Mouse (Mus musculus): ENCODE data around the gene Washc4. TPM values are rescaled to one million over a fixed set of nuclear protein-coding genes. Genes with fewer than 3 reads are reported as not detected.

Washc4 gene
- total RNA-seq, 2 experiments from 2014 or later, result 15.2 to 16.4 TPM

DNA sequence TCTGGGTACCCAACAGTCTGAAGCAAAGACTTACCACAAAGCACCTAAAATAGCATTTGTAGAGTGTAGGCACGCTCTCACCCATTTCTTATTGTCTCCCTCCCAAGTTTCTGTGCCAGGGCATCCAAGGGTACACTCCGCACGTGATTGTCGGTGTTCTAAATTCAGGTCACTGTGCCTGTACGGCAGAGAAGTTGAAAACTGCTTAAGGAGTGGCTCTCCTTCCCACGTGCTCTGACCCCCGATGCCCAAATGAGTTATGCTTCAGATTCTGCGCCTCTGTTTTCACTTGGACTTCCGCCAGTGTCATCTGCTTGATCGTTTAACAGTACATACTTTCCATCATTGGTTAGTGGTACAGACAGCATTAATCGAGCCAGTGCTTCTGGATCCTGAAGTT is 57.1 kb downstream of the Washc4 start:
- DNase-seq, result peak; percentile 54 to 56

DNA sequence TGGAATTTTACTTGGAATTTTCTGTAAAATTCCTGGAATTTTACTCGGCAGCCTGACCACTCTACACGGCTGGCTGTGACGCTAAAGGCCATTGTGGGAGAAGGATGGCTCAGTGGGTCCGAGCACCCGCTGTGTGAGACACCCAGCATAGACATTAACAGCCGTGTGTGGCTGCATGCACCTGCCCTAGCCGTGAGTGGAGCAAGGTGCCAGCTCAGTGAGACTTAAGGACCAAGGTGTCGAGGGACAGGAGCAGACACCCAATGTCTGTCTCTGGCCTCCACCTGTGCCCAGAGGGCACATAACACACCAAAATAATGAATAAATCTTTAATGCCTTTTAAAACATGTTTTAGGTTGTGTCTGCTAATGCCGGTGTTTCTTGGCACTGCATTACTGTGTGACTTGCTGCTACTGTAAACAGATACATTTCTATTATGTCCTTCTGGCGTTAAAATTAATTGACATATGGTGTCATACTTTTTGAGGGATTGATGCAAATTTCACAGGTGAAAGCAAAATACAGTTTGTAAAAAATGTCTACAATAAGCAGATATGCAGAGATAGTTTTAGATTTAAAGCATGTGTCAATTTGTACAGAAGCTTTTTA is 60.5 kb downstream of the Washc4 start:
- no peak for DNase-seq

DNA sequence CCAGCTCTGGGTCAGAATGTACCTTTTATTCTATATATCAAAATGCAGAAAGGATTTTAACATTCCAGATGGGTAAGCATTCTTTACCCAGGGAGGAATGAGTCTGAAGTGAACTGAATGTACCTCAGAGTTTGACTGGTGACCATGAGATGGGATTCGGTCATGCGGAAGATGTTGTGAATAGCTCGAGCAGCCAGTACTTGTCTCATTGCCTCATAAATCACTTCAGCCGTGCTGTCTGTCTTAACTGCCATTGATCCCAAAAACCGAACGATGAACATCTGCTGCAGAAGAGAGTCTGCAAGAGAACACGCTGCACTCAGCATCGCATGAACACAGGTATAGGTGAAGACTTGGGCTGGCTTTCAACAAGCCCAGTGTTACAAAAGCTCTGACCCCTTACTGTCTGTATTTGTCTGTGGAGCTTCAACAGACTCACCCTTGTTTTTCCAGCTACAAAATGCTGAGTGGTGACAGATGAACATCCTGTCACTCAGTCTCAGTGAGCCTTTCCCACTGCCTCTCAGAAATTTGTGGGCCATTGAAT is 62.2 kb downstream of the Washc4 start:
- no peak for DNase-seq

DNA sequence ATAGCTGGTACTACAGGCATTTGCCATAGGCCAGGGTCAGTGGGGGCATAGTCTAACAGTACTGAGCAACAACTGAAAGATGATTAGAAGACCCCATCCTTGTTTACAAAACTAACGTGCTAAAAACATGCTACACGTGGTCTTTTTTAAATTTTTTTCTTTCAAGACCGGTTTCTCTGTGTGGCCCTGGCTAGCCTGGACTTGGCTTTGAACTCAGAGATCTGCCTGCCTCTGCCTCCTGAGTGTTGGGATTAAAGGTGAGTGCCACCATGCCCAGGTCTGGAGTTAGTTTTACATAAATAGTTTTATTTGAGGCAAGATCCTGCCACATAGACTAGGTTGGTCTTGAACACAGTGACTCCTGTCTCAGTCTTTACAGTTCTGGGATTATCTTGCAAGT is 63.6 kb downstream of the Washc4 start:
- DNase-seq, result no peak

DNA sequence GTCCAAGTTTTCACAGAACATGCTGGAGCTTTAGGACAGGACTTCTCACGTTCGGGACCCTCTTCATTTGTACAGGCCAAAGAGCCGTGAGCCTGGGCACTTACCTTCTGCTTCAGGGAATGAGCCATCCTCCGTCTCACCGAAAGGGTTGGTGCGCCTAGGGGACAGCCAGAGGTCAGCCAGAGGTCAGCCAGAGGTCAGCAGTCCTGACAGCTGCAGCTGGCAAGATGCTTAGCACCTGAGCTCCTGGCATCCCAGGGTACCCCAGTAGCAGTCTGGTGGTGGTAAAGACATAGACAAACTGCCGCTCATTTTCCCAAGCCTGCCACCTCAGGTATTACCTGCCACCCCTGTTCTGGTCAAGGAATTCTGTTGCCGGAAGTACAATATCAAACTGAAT is 65.0 kb downstream of the Washc4 start:
- no peak for DNase-seq

DNA sequence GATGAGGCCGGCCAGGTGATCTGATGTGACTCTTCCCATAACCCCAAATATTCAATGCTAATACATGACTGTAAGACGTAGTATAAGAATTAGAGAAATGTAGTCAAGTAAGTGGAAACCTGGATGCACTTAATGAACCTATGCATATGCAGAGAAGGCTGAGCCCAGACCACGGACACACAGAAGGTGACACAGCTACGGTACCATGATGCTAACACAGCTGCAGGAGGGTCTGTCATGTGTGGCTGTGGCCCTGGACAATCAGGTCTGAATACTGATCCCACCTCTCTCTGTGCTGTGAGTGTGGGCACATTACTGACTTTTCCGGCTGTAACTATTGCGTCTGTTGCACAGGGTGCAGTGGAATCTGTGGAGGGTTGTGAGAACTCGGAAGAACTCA is 67.0 kb downstream of the Washc4 start:
- no peak for DNase-seq

DNA sequence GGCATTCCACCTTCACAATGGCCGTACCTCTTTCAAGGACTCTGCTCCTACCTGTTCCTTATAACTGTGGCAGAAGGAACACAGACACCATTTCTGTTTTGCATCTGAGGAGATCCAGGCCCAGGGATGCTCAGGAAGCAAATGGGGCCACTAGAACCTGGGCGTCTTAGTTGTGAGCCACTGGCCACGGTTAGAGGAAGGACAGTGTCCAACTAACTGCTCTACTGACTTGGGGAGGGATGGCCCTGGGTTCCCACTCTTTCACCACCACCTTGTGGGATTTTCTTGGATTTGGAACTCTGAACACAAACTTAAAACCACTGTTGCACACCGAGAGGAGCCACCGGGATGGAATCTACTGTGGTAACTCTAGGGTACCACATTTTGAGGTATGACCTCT is 68.3 kb downstream of the Washc4 start:
- DNase-seq, result no peak

DNA sequence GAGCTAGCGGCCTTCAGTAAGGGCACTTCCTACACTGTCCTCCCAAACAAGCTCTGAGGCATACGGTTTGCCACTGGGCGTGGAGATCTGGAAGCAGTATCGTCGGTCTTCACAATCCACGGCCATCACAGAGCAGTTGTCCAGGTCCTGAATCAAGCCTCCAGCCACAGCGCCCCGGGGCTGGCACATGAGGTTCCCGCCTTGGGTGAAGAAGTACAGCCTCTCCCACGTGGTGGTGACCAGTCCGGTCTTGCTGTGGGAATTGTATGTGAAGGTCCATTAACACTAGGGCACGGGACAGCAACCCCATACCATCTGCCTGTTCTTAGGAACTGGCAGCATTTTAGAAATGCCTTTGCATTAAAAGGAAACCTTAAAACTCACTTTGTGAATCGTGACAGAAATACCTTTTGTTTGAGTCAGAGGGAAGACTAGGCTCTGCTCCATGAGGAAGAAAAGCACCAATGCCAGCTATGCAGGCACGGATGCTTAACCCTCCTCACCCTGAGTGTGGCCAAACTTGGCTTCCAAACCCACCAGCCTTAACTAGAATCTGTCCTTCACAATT is 69.2 kb downstream of the Washc4 start:
- DNase-seq, result no peak

DNA sequence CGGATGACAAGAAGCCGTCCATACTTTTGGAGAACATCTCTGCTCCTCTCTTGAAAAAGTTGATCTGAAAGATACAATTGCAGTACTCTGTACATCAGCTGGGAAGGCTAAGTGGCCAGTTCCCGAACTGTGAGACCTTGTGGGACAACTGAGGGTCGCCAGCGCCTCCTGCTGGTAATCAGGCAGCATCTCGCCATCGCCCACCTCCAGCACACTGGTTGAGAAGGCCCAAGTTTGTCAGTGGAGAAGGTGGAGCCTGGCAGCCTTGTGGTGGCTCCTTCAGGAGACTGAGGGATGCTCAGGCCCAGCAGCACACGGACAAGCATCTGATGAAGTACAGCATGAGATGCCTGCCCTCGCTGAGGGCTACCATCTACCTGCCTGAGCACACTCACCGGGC is 73.8 kb downstream of the Washc4 start:
- peak in 1 of 2 experiments; percentile 51 for DNase-seq

DNA sequence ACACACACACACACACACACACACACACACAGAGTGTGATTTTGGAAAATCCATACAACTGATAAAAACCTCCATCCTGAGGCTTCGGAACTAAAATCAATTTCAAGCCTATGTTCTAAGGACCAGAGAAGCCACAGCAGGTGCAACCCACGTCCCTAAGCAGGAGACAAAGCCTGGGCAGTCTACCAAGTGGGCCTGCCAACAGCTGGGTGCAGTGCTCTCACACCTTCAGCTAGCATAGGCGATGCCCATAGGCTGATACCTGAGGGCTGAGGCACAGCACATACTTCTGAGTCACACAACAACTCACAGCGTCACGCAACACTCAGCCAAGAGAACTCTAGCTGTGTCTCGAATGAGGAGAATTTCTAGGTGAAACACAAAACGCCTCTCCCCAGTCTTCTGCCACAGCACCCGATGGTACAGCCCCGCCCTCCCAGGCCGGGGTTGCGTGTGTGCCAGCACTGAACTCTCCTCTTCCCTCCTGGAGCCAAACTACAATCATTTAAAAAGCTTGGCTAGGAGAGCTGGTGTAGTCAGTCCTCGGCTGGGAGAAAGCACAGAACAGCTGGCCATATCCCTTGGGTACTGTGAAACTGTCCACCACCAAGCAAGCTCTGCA is 75.4 kb downstream of the Washc4 start:
- DNase-seq, result peak; percentile 44 to 53

DNA sequence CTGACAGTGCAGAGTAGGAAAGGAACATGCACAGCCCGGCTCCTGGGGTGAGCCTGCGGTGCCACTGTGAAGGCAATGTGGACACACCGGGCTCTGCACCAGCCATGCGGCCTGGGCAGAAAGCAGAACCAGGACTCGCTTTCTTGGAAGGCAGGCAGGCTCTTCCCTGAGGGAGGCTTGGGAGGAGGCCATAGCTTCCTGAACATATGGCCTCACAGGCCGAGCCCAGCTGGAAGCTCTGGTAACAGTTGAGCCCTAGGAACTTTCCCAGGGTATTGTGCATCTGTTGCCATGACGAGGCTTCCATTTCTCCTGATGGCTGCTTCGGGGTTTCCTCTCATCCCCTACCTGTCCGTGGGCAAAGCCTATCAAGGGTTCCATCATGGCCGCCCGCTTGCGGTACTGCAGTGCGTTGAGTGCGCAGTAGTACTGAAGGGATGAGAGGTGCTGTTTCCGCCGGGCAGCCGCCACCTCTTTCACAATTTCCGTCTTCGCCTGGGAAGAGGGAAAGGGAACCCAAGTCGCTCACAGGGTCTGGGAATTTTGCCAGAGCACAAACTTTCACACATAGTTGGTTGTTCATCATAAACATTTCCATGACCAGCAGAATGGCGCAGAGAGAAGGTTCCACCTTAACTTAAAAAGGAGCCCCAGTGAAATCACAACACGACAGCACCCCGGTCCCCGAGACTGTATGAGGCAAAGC is 77.0 kb downstream of the Washc4 start:
- no peak for DNase-seq

DNA sequence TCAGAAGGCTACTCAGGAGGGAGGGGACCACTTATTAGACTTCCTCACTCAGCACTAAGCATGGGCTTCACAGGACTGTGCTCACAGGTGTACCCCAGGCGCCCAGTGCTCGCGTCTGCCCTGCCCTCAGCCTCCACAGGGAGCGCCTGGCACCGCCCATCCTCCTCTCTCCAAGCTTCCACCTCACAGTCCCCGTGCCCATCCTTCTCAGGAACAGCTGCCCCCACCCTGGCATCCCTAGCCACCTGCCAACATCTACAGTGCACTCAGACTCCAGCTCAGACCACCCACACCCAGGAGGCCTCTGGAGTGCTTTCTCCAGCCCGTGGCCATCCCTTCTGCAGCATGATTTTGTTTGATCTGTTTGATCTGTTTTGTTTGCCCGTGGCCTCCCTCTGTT is 80.5 kb downstream of the Washc4 start:
- DNase-seq, result no peak

DNA sequence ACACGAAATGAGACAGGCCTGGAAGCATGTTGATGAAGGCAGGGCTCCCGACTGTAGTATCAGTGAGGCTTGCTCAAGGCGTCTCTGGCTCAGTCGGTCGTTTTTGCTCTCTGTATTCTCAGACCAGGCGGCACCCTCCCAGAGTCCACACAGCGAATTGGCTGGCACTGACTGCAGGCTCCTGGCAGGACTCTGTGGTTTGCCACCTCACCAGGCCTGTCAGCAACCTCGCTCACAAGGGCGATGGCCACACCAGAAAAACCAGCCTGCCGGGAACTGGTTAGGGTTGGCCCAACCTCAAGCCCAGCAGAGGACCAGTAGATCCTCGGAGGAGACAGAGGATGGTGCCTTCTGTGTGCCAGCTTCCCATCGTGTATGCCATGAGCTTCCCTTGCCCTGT is 81.3 kb downstream of the Washc4 start:
- peak; percentile 53 to 57 for DNase-seq

DNA sequence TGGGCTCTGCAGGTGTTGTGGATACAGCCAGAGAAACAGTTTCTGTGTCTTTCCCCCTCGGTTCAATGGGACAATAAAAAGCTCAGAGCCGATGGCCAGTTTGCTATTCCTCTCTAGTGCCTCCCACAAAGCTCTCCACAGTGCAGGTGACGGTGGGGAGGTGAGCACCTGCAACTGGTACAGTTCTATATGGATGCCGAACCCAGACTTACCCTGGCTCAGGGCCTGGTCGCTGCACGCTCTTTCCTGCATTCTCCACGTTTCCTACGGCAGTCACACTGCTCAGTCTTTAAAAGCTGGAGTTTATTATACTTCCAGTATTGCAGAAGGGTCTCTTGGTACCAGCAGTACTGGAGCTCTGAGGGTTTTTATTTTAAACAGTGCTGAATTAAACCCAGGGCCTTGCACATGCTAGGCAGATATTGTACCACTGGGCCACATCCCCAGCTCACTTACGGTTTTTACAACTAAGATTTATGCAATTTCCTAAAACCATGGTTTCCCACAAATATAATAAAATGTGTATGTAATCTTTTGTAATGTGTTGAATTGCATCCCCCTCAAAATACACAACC is 83.6 kb downstream of the Washc4 start:
- DNase-seq, result no peak

DNA sequence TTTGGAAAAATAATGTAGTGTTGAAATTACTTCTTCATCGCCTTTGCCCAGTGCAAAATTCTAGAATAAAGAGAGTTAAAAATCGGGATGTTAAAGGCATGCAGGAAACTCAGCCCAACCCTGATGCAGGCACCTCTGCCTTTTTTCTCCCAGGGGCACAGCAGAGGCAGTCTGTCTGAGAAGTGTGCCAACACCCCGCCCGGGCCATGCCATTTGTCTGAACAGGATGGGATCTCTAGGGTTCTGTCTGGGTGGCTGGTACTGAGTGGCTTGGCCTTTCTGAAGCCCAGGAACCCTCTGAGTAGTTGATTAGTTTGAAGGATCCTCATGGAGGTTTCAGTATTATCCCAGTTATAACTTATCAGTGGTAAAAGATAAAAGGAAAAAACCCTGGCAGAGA is 84.7 kb downstream of the Washc4 start:
- no peak for DNase-seq

DNA sequence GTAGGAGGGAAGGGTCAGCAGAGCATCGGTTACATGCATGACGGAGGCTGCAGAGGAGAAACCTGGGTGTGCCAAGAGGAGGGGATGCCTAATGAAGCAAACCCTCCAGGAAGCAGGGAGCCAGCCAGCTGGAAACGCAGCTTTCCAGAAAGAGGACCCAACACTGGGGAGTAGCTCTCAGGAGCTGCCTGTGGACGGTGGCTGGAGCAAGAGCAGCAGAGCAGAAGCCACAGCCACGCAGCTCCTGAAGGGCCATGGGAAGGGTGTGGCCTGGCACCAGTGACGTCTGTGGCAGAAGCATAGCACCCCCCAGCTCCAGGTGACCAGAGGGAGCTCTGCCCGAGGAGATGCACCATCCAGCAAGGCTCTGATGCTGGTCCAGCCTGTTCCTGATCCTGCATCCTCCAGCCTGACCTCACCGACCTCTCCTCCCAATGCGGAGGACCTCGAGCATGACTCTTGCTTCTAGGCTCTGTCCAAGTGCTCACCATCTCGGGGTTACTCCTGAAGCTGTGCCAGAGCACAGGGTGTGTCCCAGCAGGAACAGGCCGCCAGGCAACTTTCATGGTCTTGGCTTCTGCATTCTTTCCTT is 85.7 kb downstream of the Washc4 start:
- peak in 1 of 2 experiments; percentile 46 for DNase-seq

DNA sequence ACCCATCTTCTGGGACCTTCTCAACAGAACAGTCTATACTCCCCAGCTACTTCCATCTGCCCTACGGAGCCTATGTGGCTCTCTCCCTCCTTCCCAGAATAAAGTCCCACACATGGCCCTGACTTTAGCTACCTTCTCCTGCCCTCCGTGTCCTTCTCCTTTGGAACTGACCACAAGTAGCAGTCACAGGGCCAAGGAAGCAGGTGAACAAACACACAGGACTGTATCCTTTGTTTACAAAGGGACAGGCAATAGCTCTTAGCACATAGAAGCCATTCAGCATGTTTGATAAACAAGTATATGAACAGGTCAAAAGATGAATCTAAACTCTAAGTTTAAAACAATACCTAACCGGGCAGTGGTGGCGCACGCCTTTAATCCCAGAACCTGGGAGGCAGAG is 86.3 kb downstream of the Washc4 start:
- DNase-seq, result no peak

DNA sequence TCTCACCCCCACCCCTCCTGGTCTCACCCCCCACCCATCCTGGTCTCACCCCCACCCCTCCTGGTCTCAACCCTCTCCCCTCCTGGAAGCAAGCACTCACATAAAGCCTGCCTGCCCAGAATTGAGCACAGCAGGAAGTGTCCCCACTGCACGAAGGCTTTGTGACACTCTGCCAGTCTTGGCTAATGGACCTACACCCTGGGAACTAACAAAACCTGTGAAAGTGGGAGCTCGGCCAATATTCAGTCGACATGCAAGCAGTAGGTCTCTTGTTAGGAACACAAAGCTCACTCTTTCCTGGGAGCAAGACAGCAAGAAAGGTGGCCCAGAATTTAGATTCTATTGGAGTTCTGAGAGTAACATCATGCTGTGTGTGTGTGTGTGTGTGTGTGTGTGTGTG is 87.3 kb downstream of the Washc4 start:
- peak; percentile 63 to 71 for DNase-seq

DNA sequence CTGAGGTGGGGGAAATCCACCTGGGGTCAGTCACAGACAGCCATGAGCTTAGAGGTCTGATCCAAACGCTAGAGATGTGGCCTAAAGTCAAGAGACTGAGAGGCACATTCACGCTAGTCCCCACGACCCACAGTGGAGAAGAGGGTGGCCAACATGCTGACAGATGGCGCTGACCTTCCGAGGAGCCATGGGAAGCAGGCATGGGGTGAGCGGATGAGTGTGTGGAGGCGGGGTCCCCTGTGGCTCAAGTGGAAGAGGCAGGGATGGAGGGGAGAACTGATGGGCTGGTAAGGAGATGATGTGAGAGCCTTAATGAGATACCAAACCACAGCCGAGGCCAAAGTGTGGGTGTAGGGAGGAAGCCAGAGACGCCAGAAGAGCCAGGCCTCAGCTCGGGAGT is 88.2 kb downstream of the Washc4 start:
- no peak for DNase-seq

DNA sequence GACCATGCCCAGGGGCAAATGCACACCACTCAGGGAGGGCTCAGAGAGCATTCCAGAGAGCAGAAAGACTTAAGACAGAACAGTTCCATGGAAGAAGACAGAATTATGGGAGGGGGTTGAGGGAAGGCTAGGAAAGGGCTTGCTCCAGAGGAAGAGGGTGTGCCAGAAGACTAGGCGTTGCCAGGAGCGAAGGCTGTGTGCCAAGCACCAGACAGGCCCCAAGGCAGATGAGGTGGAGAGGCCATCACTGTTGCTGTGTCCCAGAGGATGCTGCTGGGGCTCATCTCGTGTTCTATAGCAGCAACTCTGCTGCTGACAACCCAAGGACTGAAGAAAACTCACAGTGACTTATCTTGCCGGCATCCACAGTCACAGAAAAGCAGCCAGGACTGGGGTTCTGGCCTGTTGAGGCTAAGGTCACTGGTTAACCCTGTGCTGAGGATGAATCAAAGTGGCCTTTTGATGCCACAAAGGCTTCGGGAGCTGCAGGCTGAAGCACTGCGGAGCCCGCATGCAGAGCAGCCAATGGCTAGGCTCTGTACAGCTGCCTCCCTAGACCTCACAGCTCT is 89.3 kb downstream of the Washc4 start:
- no peak for DNase-seq

DNA sequence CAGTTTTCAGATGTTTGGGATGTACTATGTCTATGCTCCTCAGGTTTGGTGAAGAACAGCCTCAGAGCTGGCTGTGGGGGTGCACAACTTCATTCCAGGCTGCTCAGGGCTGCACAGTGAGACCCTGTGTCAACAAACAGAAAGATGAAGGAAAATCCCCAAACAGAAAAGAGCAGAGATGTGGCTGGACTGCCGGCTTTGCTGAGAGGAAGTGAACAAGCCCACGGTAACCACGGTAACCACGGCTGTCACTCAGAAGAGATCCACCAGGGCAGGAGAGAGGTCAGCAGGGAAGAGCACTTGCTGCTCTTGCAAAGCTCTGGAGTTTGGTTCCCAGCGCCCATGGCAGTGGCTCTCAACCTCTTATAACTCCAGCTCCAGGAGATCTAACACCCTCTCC is 90.9 kb downstream of the Washc4 start:
- peak in 1 of 2 experiments; percentile 54 for DNase-seq

DNA sequence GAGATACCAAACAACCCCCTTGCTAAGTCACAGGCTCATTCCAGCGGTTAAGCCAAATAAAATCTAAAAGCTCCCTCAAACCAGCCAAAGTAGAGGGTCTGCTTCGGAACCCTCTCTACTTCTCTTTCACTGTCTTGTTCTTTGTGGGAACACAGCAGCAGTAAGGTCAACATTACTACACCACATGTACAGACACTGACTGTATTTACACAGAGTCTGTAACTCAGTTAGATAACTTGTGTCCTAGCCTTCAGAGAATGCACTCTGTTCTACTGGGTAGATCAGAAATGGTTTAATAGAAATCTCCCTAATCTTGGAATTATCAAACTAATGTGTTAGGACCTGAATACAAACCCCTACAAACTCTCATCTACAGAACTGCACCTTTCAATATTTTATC is 92.6 kb downstream of the Washc4 start:
- DNase-seq, result no peak
